Mouse (Mus musculus) C2C12 (cell line): ENCODE results near the gene Psmd11.
"Not testable (repeated sequence)": the region's sequence is repeated elsewhere in the genome, so short reads cannot be mapped to it uniquely, and the experiment has no call there.

Experiments used
- CTCF ChIP-seq: IDR thresholded peaks from one replicate; pipeline ENCODE4 v1.5.1; 2011; ENCODE audit not compliant: control insufficient read depth, insufficient read depth, insufficient read length
- FOSL1 ChIP-seq: IDR thresholded peaks from one replicate; pipeline ENCODE4 v1.8.0; 2011; ENCODE audit warnings: mild to moderate bottlenecking, low read length; ENCODE audit not compliant: poor library complexity, insufficient read depth, severe bottlenecking
- MAX ChIP-seq: IDR thresholded peaks from one replicate; pipeline ENCODE4 v1.6.1; 2011; ENCODE audit warnings: mild to moderate bottlenecking, control low read depth
- MYOD1 ChIP-seq: IDR thresholded peaks from one replicate; pipeline ENCODE4 v1.6.1; 2011; ENCODE audit warnings: low read depth; ENCODE audit not compliant: control insufficient read depth, insufficient read length
- USF1 ChIP-seq: IDR thresholded peaks from one replicate; pipeline ENCODE4 v1.6.1; 2011; ENCODE audit warnings: low read depth, mild to moderate bottlenecking, control low read depth, moderate library complexity

DNA sequence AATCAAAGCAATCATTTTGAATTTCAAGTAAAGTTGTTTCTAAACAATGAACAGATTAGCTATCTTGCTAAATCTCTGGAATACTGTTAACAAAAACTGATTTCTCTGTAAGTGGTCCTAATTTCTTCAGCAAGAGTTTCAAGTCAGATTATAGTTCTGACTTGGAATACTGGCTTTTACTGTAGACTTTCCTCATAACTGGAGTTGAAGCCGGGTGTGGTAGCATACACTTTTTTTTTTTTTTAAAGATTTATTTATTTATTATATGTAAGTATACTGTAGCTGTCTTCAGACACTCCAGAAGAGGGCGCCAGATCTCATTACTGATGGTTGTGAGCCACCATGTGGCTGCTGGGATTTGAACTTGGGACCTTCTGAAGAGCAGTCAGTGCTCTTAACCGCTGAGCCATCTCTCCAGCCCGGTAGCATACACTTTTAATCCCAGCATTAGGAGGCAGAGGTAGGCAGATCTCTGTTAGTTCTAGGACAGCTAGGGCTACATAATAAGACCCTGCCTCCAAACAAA, 35.3 kb downstream of the Psmd11 start:
- TF ChIP-seq CTCF, USF1, MAX, FOSL1, MYOD1: not testable (repeated sequence)
